Mouse (Mus musculus) liver, adult 2 months (tissue): ENCODE data around the gene Nbl1. TPM values are rescaled to one million over a fixed set of nuclear protein-coding genes. Genes with fewer than 3 reads are reported as not detected.

ENCODE experiments used
- DNase-seq: peaks from one replicate; pipeline ENCODE4 v3.0.0-alpha.2; 2011; ENCODE audit warnings: low read depth, low spot score; ENCODE audit errors: extremely low read depth
- H3K27ac ChIP-seq: fragments of 200-500 bp; replicated peaks from 2 replicates; pipeline ENCODE4 v1.5.1; 2012; ENCODE audit warnings: low read depth, mild to moderate bottlenecking, control low read depth, inconsistent platforms, low read length; ENCODE audit not compliant: insufficient read depth
- H3K27me3 ChIP-seq: fragments of 200-500 bp; 2 replicates; pipeline ENCODE4 v1.6.1; 2012; ENCODE audit warnings: mild to moderate bottlenecking, moderate library complexity, low read length, inconsistent platforms; ENCODE audit not compliant: control insufficient read depth, insufficient read depth
- H3K36me3 ChIP-seq: fragments of 200-500 bp; 2 replicates; pipeline ENCODE4 v1.6.1; 2012; ENCODE audit warnings: low read length, inconsistent platforms; ENCODE audit not compliant: control insufficient read depth, insufficient read depth
- H3K4me1 ChIP-seq: fragments of 200-500 bp; 2 replicates; pipeline ENCODE4 v1.6.1; 2011; ENCODE audit warnings: low read length; ENCODE audit not compliant: control insufficient read depth, insufficient read depth
- H3K4me3 ChIP-seq: fragments of 200-500 bp; 2 replicates; pipeline ENCODE4 v1.5.1; 2011; ENCODE audit warnings: low read depth, mild to moderate bottlenecking, control low read depth, low read length, moderate library complexity; ENCODE audit not compliant: insufficient read depth
- H3K79me2 ChIP-seq: fragments of 200-500 bp; 2 replicates; pipeline ENCODE4 v1.6.1; 2012; ENCODE audit warnings: inconsistent platforms, mild to moderate bottlenecking, low read length, moderate library complexity; ENCODE audit not compliant: control insufficient read depth, insufficient read depth
- H3K9ac ChIP-seq: fragments of 200-500 bp; 2 replicates; pipeline ENCODE4 v1.6.1; 2012; ENCODE audit warnings: low read depth, mild to moderate bottlenecking, control low read depth, inconsistent platforms, low read length
- CTCF ChIP-seq: fragments of 200-500 bp; IDR thresholded peaks from 2 replicates; pipeline ENCODE4 v1.5.1; 2011; ENCODE audit warnings: low read depth, low read length, control low read depth
- POLR2A ChIP-seq: fragments of 200-500 bp; IDR thresholded peaks from 2 replicates; pipeline ENCODE4 v1.6.1; 2011; ENCODE audit warnings: low read length, control low read depth; ENCODE audit not compliant: insufficient read depth; ENCODE audit errors: extremely low read depth
- WGBS: fragments of 180-500 bp; shearing (Covaris S2); methylation state at CpG from one replicate; pipeline ENCODE4 v1.1.7; 2018; 5-methylcytosine and 5-hydroxymethylcytosine counted together
- polyA plus RNA-seq: library from polyadenylated mRNA; depleted of rRNA; stranded (reverse); fragments of >200 nt; gene quantifications from 2 replicates; pipeline ENCODE4 v1.2.3, GENCODE M21; 2012; rRNA removed
- total RNA-seq: library from RNA; depleted of rRNA; stranded (reverse); fragments of >200 nt; gene quantifications from 2 replicates; pipeline ENCODE4 v1.2.3, GENCODE M21; 2014; rRNA removed

Nbl1 gene
- 0.37 and 1.7 TPM in 2 replicates for total RNA-seq
- polyA plus RNA-seq: 1.1 and 1.3 TPM in 2 replicates

GRCm38 (mm10) chr4:139092356-139093195 lies at the start of gene Nbl1:
TSS of gene Nbl1 (minus strand) at chr4:139092993.
- peak within 1 kb of the TSS; percentile 42; the same call in 1 of the 2 replicates for H3K4me3 ChIP-seq
- no peak for DNase-seq
- no peak for TF ChIP-seq POLR2A
- no peak for TF ChIP-seq CTCF
- H3K27me3 ChIP-seq: peaks cover 6% of the 10 kb centered on the region
- H3K27ac ChIP-seq: no peak within 1 kb of the TSS
- peak within 1 kb of the TSS; percentile 45 for H3K9ac ChIP-seq
- no peaks in the 10 kb centered on the region for H3K4me1 ChIP-seq
- H3K36me3 ChIP-seq: no peaks in the 10 kb centered on the region
- no peaks in the 10 kb centered on the region for H3K79me2 ChIP-seq
- 2% methylated on average over 104 of the region's 105 CpGs for WGBS

GRCm38 (mm10) chr4:139141785-139142184 lies 49.0 kb upstream of the Nbl1 start:
- WGBS: 74% methylated on average over 6 of the region's 6 CpGs

DNA sequence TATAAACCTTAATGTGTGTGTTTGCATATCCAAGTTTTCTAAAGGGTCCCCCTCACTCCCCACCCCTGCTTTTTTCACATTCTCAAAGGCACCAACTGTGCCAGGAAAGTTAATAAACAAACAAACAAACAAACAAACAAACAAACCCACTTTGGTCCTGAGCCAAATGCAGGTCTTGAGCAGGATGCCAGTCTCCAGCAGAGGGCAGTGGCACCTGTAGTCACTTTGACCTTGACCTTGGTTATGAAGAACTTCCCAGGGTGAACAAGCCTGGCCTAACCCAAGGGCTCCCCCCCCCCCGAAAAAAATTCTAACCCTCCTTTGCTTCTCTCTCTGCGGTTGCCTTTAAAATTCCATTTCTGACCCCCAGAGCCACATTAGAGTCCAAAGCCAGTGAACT lies 47.5 kb upstream of the Nbl1 start:
- no peaks in the 10 kb centered on the region for H3K27me3 ChIP-seq
- H3K4me1 ChIP-seq: no peaks in the 10 kb centered on the region
- H3K27ac ChIP-seq: no peak overlapping the region
- H3K36me3 ChIP-seq: no peaks in the 10 kb centered on the region
- no peaks in the 10 kb centered on the region for H3K79me2 ChIP-seq
- no peak overlapping the region for H3K4me3 ChIP-seq
- DNase-seq: no peak
- TF ChIP-seq POLR2A (no peak), CTCF (peak; percentile 45; the same call in 1 of the 2 replicates)
- 73% methylated on average over 2 of the region's 2 CpGs for WGBS
- no peak overlapping the region for H3K9ac ChIP-seq

More at GRCm38 (mm10) chr4:139141785-139142184, 49.0 kb upstream of the Nbl1 start:
- Histone ChIP-seq H3K27ac (no peak overlapping the region), H3K4me1 (no peaks in the 10 kb centered on the region), H3K36me3 (no peaks in the 10 kb centered on the region), H3K27me3 (no peaks in the 10 kb centered on the region), H3K4me3 (no peak overlapping the region), H3K79me2 (no peaks in the 10 kb centered on the region), H3K9ac (no peak overlapping the region)
- DNase-seq: no peak
- no peak for TF ChIP-seq CTCF
- TF ChIP-seq POLR2A: no peak

GRCm38 (mm10) chr4:139136011-139136410 lies 43.2 kb upstream of the Nbl1 start:
- no peaks in the 10 kb centered on the region for H3K79me2 ChIP-seq

DNA sequence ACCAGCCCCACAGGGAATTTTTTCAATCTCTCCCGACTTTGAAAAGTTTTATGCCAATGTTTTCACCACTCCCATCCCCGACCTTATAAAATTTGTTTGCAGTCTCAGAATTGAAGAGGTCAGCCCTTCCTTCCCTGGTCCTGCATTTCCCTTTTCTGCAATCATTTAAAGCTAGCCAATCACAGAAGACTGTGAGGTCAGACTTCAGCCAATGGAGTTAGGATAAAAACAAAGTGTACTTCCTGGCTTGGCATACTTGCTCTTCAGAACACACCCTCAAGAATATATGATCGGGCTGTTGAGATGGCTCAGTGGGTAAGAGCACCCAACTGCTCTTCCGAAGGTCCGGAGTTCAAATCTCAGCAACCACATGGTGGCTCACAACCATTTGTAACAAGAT lies 40.3 kb upstream of the Nbl1 start:
- H3K4me1 ChIP-seq: peaks cover 13% of the 10 kb centered on the region
- peaks cover 16% of the 10 kb centered on the region; the same call in 1 of the 2 replicates for H3K79me2 ChIP-seq
- no peaks in the 10 kb centered on the region for H3K36me3 ChIP-seq
- no peak for TF ChIP-seq POLR2A
- no peak for TF ChIP-seq CTCF
- 82% methylated on average over 5 of the region's 5 CpGs for WGBS
- no peak for DNase-seq
- no peak overlapping the region for H3K9ac ChIP-seq
- H3K4me3 ChIP-seq: no peak overlapping the region
- H3K27ac ChIP-seq: no peak overlapping the region
- H3K27me3 ChIP-seq: no peaks in the 10 kb centered on the region

More at GRCm38 (mm10) chr4:139136011-139136410, 43.2 kb upstream of the Nbl1 start:
- H3K36me3 ChIP-seq: no peaks in the 10 kb centered on the region
- H3K9ac ChIP-seq: no peak overlapping the region
- TF ChIP-seq POLR2A (no peak), CTCF (no peak)
- WGBS: 89% methylated on average over 2 of the region's 2 CpGs
- H3K4me1 ChIP-seq: no peaks in the 10 kb centered on the region
- H3K27ac ChIP-seq: no peak overlapping the region
- no peaks in the 10 kb centered on the region for H3K27me3 ChIP-seq
- no peak for DNase-seq
- H3K4me3 ChIP-seq: no peak overlapping the region
